In the genomic region with DNA sequence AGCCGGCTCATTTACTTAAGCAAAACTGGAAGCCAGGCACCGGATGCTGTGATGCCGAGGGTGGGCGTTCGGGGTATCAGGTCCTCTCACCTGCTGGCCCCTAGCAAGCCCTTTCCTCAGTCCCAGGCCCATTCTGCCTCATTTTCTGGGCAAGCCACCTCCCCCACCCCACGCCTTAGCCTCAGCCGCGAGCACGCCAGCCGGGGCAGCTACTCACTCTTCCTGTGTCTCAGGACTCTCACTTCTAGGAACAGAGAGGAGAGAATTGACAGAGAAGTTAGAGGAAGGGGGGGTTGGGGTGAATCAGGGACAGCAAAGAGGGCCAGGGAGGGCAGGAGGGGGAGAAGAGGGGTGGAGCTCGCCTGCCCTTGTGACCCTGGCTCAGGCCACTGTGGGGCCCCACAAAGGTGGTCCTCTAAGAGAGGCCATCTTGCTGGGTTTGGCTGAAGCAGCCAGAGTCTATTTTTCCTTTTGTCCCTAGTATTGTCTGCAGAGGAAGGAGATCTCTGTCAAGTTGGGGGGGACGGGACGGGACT, we compare ENCODE assay signal across 21 mouse cellular contexts. TPM values are rescaled to one million over a fixed set of nuclear protein-coding genes. Genes with fewer than 3 reads are reported as not detected.
DNase-seq lines count a peak whose midpoint lies in the region; ATAC-seq and TF ChIP-seq lines count a peak whose summit lies in the region.
"Had no signal": no experiment of that assay in that cellular context is flagged by ENCODE, and none has a peak within 500 bp of the region (broad histone marks: within the 10 kb centered on the region; RNA-seq: fewer than 3 reads in every experiment).

No protein-coding gene starts in this region.

- no peaks in the 10 kb centered on the region for H3K36me3 ChIP-seq in hindbrain, embryonic 10.5 days
- H3K36me3 ChIP-seq in hindbrain, embryonic 11.5 days (ENCODE audit: control insufficient read depth, insufficient read depth, low read length): no peaks in the 10 kb centered on the region
- peaks cover 25% of the 10 kb centered on the region for H3K36me3 ChIP-seq in megakaryocyte, embryonic 14.5 days (replicated peaks; ENCODE audit: low read length)
- no peaks in the 10 kb centered on the region for H3K36me3 ChIP-seq in intestine, embryonic 15.5 days
- no peaks in the 10 kb centered on the region for H3K36me3 ChIP-seq in liver, postnatal 0 days (replicated peaks; ENCODE audit: insufficient read depth, low read length)
- no peaks in the 10 kb centered on the region for H3K36me3 ChIP-seq in heart, adult 2 months (ENCODE audit: control insufficient read depth, insufficient read depth, low read length)
- H3K36me3 ChIP-seq: embryonic facial prominence, embryonic 15.5 days; heart, embryonic 12.5 days; hindbrain, embryonic 12.5 days; midbrain, embryonic 15.5 days; neural tube, embryonic 13.5 days had no signal

- intact Hi-C loops in heart, adult 2 months (cut with DNase I): no loop called here

- H3K9me3 ChIP-seq in hindbrain, embryonic 10.5 days: no peaks in the 10 kb centered on the region
- H3K9me3 ChIP-seq in hindbrain, embryonic 11.5 days (ENCODE audit: control insufficient read depth, low read length): no peaks in the 10 kb centered on the region
- peaks cover 36% of the 10 kb centered on the region for H3K9me3 ChIP-seq in megakaryocyte, embryonic 14.5 days
- no peaks in the 10 kb centered on the region for H3K9me3 ChIP-seq in intestine, embryonic 15.5 days
- H3K9me3 ChIP-seq in liver, postnatal 0 days (ENCODE audit: low read length): no peaks in the 10 kb centered on the region
- H3K9me3 ChIP-seq: embryonic facial prominence, embryonic 15.5 days; heart, embryonic 12.5 days; hindbrain, embryonic 12.5 days; midbrain, embryonic 15.5 days; neural tube, embryonic 13.5 days had no signal

- H3K79me2 ChIP-seq in heart, adult 2 months (replicated peaks; ENCODE audit: control insufficient read depth, insufficient read depth, low read length): no peaks in the 10 kb centered on the region

- no peak for DNase-seq in hindbrain, embryonic 10.5 days (ENCODE audit: low spot score)
- no peak for DNase-seq in hindbrain, embryonic 11.5 days (ENCODE audit: low spot score)
- no peak for DNase-seq in liver, postnatal 0 days
- no peak for DNase-seq in heart, adult 2 months
- DNase-seq in spleen, postnatal 36 days (ENCODE audit: low spot score in 2 of 2): no peak
- DNase-seq: adrenal gland, postnatal 25 days; cerebellum, postnatal 14 days; gastrocnemius, postnatal 10 days; lung, postnatal 36 days had no signal

- 0 out of 2 replicates have a peak overlapping the region, but pooled peaks have one; percentile 23 for H3K4me3 ChIP-seq in hindbrain, embryonic 10.5 days
- H3K4me3 ChIP-seq in hindbrain, embryonic 11.5 days (ENCODE audit: low read depth, low read length): no peak overlapping the region
- peak overlapping the region; percentile 80 for H3K4me3 ChIP-seq in megakaryocyte, embryonic 14.5 days (replicated peaks)
- peak overlapping the region; percentile 9; the same call in 1 of the 2 replicates for H3K4me3 ChIP-seq in intestine, embryonic 15.5 days (replicated peaks)
- no peak overlapping the region for H3K4me3 ChIP-seq in liver, postnatal 0 days (ENCODE audit: low read depth, low read length)
- H3K4me3 ChIP-seq in heart, adult 2 months: no peak overlapping the region
- H3K4me3 ChIP-seq: heart, embryonic 12.5 days; midbrain, embryonic 15.5 days; neural tube, embryonic 13.5 days had no signal

- no peak overlapping the region for H3K27ac ChIP-seq in hindbrain, embryonic 10.5 days
- no peak overlapping the region for H3K27ac ChIP-seq in hindbrain, embryonic 11.5 days (ENCODE audit: low read depth, low read length)
- no peak overlapping the region for H3K27ac ChIP-seq in intestine, embryonic 15.5 days
- no peak overlapping the region for H3K27ac ChIP-seq in liver, postnatal 0 days (ENCODE audit: low read depth)
- no peak overlapping the region for H3K27ac ChIP-seq in heart, adult 2 months
- H3K27ac ChIP-seq: embryonic facial prominence, embryonic 15.5 days; hindbrain, embryonic 12.5 days; midbrain, embryonic 15.5 days; neural tube, embryonic 13.5 days had no signal

- H3K4me1 ChIP-seq in hindbrain, embryonic 10.5 days (replicated peaks): peaks cover 81% of the 10 kb centered on the region
- H3K4me1 ChIP-seq in hindbrain, embryonic 11.5 days (replicated peaks; ENCODE audit: control insufficient read depth, insufficient read depth, low read length): peaks cover 25% of the 10 kb centered on the region
- H3K4me1 ChIP-seq in megakaryocyte, embryonic 14.5 days: peaks cover 66% of the 10 kb centered on the region
- peaks cover 58% of the 10 kb centered on the region for H3K4me1 ChIP-seq in intestine, embryonic 15.5 days (replicated peaks)
- peaks cover 25% of the 10 kb centered on the region for H3K4me1 ChIP-seq in liver, postnatal 0 days (ENCODE audit: insufficient read depth)
- peaks cover 2% of the 10 kb centered on the region; the same call in 1 of the 2 replicates for H3K4me1 ChIP-seq in heart, adult 2 months (ENCODE audit: control insufficient read depth, insufficient read depth, low read length)

- TF ChIP-seq POLR2A in heart, adult 2 months (IDR thresholded peaks at IDR 0.05; ENCODE audit: insufficient read depth, low read depth, low read length): no peak

- no peak for ATAC-seq in hindbrain, embryonic 11.5 days (ENCODE audit: low FRiP score)
- ATAC-seq in megakaryocyte, adult 5-6 weeks (ENCODE audit: poor library complexity, severe bottlenecking): no peak
- ATAC-seq in intestine, embryonic 15.5 days: no peak
- ATAC-seq in liver, postnatal 0 days: no peak
- ATAC-seq: midbrain, embryonic 15.5 days had no signal

- no peak for TF ChIP-seq CTCF in liver, postnatal 0 days (IDR thresholded peaks at IDR 0.05; ENCODE audit: low read depth)
- TF ChIP-seq CTCF in heart, adult 2 months (IDR thresholded peaks at IDR 0.05): no peak

- H3K4me2 ChIP-seq in hindbrain, embryonic 11.5 days (replicated peaks; ENCODE audit: low read depth, low read length): no peak overlapping the region
- peak overlapping the region; percentile 92 for H3K4me2 ChIP-seq in intestine, embryonic 15.5 days (replicated peaks)
- peak overlapping the region; percentile 51 for H3K4me2 ChIP-seq in liver, postnatal 0 days (ENCODE audit: low read depth, low read length)
- H3K4me2 ChIP-seq: midbrain, embryonic 15.5 days; neural tube, embryonic 13.5 days had no signal

- TF ChIP-seq EP300 in liver, postnatal 0 days (IDR thresholded peaks at IDR 0.05; ENCODE audit: low read depth): no peak
- TF ChIP-seq EP300 in heart, adult 2 months (IDR thresholded peaks at IDR 0.05; ENCODE audit: insufficient read depth, low read depth, low read length): no peak

- peaks cover 100% of the 10 kb centered on the region for H3K27me3 ChIP-seq in hindbrain, embryonic 10.5 days (ENCODE audit: insufficient read depth, poor library complexity, severe bottlenecking)
- peaks cover 100% of the 10 kb centered on the region for H3K27me3 ChIP-seq in hindbrain, embryonic 11.5 days (ENCODE audit: control insufficient read depth, insufficient read depth, low read length)
- peaks cover 99% of the 10 kb centered on the region for H3K27me3 ChIP-seq in megakaryocyte, embryonic 14.5 days (replicated peaks)
- peaks cover 94% of the 10 kb centered on the region for H3K27me3 ChIP-seq in intestine, embryonic 15.5 days (replicated peaks)
- peaks cover 98% of the 10 kb centered on the region for H3K27me3 ChIP-seq in liver, postnatal 0 days (ENCODE audit: insufficient read depth, low read length)
- H3K27me3 ChIP-seq in heart, adult 2 months (ENCODE audit: control insufficient read depth, insufficient read depth, low read length): peaks cover 14% of the 10 kb centered on the region

- 16% methylated on average over 13 of the region's 13 CpGs for WGBS in hindbrain, embryonic 10.5 days
- 19% methylated on average over 13 of the region's 13 CpGs for WGBS in hindbrain, embryonic 11.5 days
- WGBS in intestine, embryonic 15.5 days: 38% methylated on average over 13 of the region's 13 CpGs
- 32% methylated on average over 13 of the region's 13 CpGs for WGBS in liver, postnatal 0 days (ENCODE audit: insufficient replicate concordance)
- 71% methylated on average over 13 of the region's 13 CpGs for WGBS in heart, adult 2 months

- no peak overlapping the region for H3K9ac ChIP-seq in hindbrain, embryonic 11.5 days (ENCODE audit: low read depth, low read length)
- H3K9ac ChIP-seq in intestine, embryonic 15.5 days: peak overlapping the region; percentile 8; the same call in 1 of the 2 replicates
- H3K9ac ChIP-seq in liver, postnatal 0 days (replicated peaks): no peak overlapping the region
- H3K9ac ChIP-seq in heart, adult 2 months (ENCODE audit: low read depth, low read length): no peak overlapping the region
- H3K9ac ChIP-seq: embryonic facial prominence, embryonic 15.5 days; heart, embryonic 12.5 days; hindbrain, embryonic 12.5 days; neural tube, embryonic 13.5 days had no signal

RNA-seq across cellular contexts. Expression of a gene that starts 13.7 kb away (rescaled TPM):
- 0.70 and 0.82 TPM in 2 replicates for polyA plus RNA-seq in hindbrain, embryonic 10.5 days (2016; fragmentation: Nextera tagmentation; extraction: Ambion mirVana)
- 0.18 and 0.28 TPM in 2 replicates for polyA plus RNA-seq in hindbrain, embryonic 11.5 days (2014; fragmentation: Nextera tagmentation; extraction: Ambion mirVana)
- 0.56 TPM in 1 of 2 replicates, not detected in the other for polyA plus RNA-seq in megakaryocyte, embryonic 14.5 days (2012; ENCODE audit: insufficient read depth, low replicate concordance)
- total RNA-seq in megakaryocyte, adult 5-6 weeks (2015): 0.13 and 0.25 TPM in 2 replicates
- 0.18 and 2.8 TPM in 2 replicates for total RNA-seq in megakaryocyte, adult 5-6 weeks (2017)
- polyA plus RNA-seq in intestine, embryonic 15.5 days (2015; fragmentation: Nextera tagmentation; extraction: Ambion mirVana): 1.4 and 1.5 TPM in 2 replicates
- 0.15 TPM in 1 of 2 replicates, not detected in the other for polyA plus RNA-seq in liver, postnatal 0 days (2015; fragmentation: Nextera tagmentation; extraction: Ambion mirVana)
- total RNA-seq in heart, adult 2 months (2021): 1 to 10 TPM; 1.4 to 2.4 TPM
- 6.1 and 7.4 TPM in 2 replicates for polyA plus RNA-seq in heart, adult 2 months (2012; rRNA removed)

RNA-seq across cellular contexts. Expression of a gene that starts 22.7 kb away (rescaled TPM):
- 1.6 and 6.5 TPM in 2 replicates for polyA plus RNA-seq in hindbrain, embryonic 10.5 days (2016; fragmentation: Nextera tagmentation; extraction: Ambion mirVana)
- 1.4 and 2.0 TPM in 2 replicates for polyA plus RNA-seq in hindbrain, embryonic 11.5 days (2014; fragmentation: Nextera tagmentation; extraction: Ambion mirVana)
- polyA plus RNA-seq in megakaryocyte, embryonic 14.5 days (2012; ENCODE audit: insufficient read depth, low replicate concordance): 9.3 and 14.4 TPM in 2 replicates
- 1.2 and 1.4 TPM in 2 replicates for total RNA-seq in megakaryocyte, adult 5-6 weeks (2015)
- total RNA-seq in megakaryocyte, adult 5-6 weeks (2017): 0.22 and 0.24 TPM in 2 replicates
- 29.2 and 30.8 TPM in 2 replicates for polyA plus RNA-seq in intestine, embryonic 15.5 days (2015; fragmentation: Nextera tagmentation; extraction: Ambion mirVana)
- 1.8 and 2.2 TPM in 2 replicates for polyA plus RNA-seq in liver, postnatal 0 days (2015; fragmentation: Nextera tagmentation; extraction: Ambion mirVana)
- total RNA-seq in heart, adult 2 months (2021): 1 to 10 TPM; 2.4 to 2.5 TPM
- polyA plus RNA-seq in heart, adult 2 months (2012; rRNA removed): 2.7 and 3.2 TPM in 2 replicates

RNA-seq across cellular contexts. Expression of a gene that starts 29.2 kb away (rescaled TPM):
- polyA plus RNA-seq in hindbrain, embryonic 10.5 days (2016; fragmentation: Nextera tagmentation; extraction: Ambion mirVana): 4.2 and 4.7 TPM in 2 replicates
- polyA plus RNA-seq in hindbrain, embryonic 11.5 days (2014; fragmentation: Nextera tagmentation; extraction: Ambion mirVana): 2.7 and 4.3 TPM in 2 replicates
- polyA plus RNA-seq in megakaryocyte, embryonic 14.5 days (2012; ENCODE audit: insufficient read depth, low replicate concordance): not detected in 2 replicates
- total RNA-seq in megakaryocyte, adult 5-6 weeks (2015): not detected in 2 replicates
- total RNA-seq in megakaryocyte, adult 5-6 weeks (2017): not detected in 2 replicates
- polyA plus RNA-seq in intestine, embryonic 15.5 days (2015; fragmentation: Nextera tagmentation; extraction: Ambion mirVana): 0.30 and 0.42 TPM in 2 replicates
- polyA plus RNA-seq in liver, postnatal 0 days (2015; fragmentation: Nextera tagmentation; extraction: Ambion mirVana): not detected in 2 replicates
- not detected for total RNA-seq in heart, adult 2 months (2021)
- not detected in 2 replicates for polyA plus RNA-seq in heart, adult 2 months (2012; rRNA removed)
- total RNA-seq: adrenal gland, postnatal 25 days; gastrocnemius, postnatal 10 days; layer of hippocampus, postnatal 14 days had no signal
- polyA plus RNA-seq: C2C12; heart, embryonic 12.5 days; limb, embryonic 11.5 days; midbrain, embryonic 15.5 days; thymus, postnatal 0 days had no signal

RNA-seq across cellular contexts. Expression of a gene that starts 48.5 kb away (rescaled TPM):
- polyA plus RNA-seq in hindbrain, embryonic 10.5 days (2016; fragmentation: Nextera tagmentation; extraction: Ambion mirVana): 90.0 and 118 TPM in 2 replicates
- 116 and 125 TPM in 2 replicates for polyA plus RNA-seq in hindbrain, embryonic 11.5 days (2014; fragmentation: Nextera tagmentation; extraction: Ambion mirVana)
- 103 and 107 TPM in 2 replicates for polyA plus RNA-seq in megakaryocyte, embryonic 14.5 days (2012; ENCODE audit: insufficient read depth, low replicate concordance)
- total RNA-seq in megakaryocyte, adult 5-6 weeks (2015): 43.3 and 44.5 TPM in 2 replicates
- total RNA-seq in megakaryocyte, adult 5-6 weeks (2017): 40.1 and 43.3 TPM in 2 replicates
- polyA plus RNA-seq in intestine, embryonic 15.5 days (2015; fragmentation: Nextera tagmentation; extraction: Ambion mirVana): 57.8 and 60.0 TPM in 2 replicates
- polyA plus RNA-seq in liver, postnatal 0 days (2015; fragmentation: Nextera tagmentation; extraction: Ambion mirVana): 10.7 and 12.0 TPM in 2 replicates
- 10 to 100 TPM; 58.1 to 64.8 TPM for total RNA-seq in heart, adult 2 months (2021)
- 51.7 and 65.0 TPM in 2 replicates for polyA plus RNA-seq in heart, adult 2 months (2012; rRNA removed)

RNA-seq across cellular contexts. Expression of a gene that starts 57.2 kb away (rescaled TPM):
- polyA plus RNA-seq in hindbrain, embryonic 10.5 days (2016; fragmentation: Nextera tagmentation; extraction: Ambion mirVana): 9.6 and 12.4 TPM in 2 replicates
- 4.0 and 4.6 TPM in 2 replicates for polyA plus RNA-seq in hindbrain, embryonic 11.5 days (2014; fragmentation: Nextera tagmentation; extraction: Ambion mirVana)
- polyA plus RNA-seq in megakaryocyte, embryonic 14.5 days (2012; ENCODE audit: insufficient read depth, low replicate concordance): 3.6 and 5.5 TPM in 2 replicates
- total RNA-seq in megakaryocyte, adult 5-6 weeks (2015): 1.7 and 2.6 TPM in 2 replicates
- total RNA-seq in megakaryocyte, adult 5-6 weeks (2017): 3.0 and 3.6 TPM in 2 replicates
- polyA plus RNA-seq in intestine, embryonic 15.5 days (2015; fragmentation: Nextera tagmentation; extraction: Ambion mirVana): 11.0 and 12.9 TPM in 2 replicates
- 1.8 and 2.1 TPM in 2 replicates for polyA plus RNA-seq in liver, postnatal 0 days (2015; fragmentation: Nextera tagmentation; extraction: Ambion mirVana)
- 10 to 100 TPM; 11.5 to 16.7 TPM for total RNA-seq in heart, adult 2 months (2021)
- 20.3 and 20.5 TPM in 2 replicates for polyA plus RNA-seq in heart, adult 2 months (2012; rRNA removed)

Comparison
In these comparisons a context has a peak if more than half of its experiments do, and no peak if none do; other contexts are left out.
1. H3K4me3 ChIP-seq: peak in hindbrain, embryonic 10.5 days (single experiment), megakaryocyte, embryonic 14.5 days (single experiment) and intestine, embryonic 15.5 days (single experiment); none in hindbrain, embryonic 11.5 days (single experiment), liver, postnatal 0 days (single experiment) and heart, adult 2 months (single experiment).